Mouse (Mus musculus) MEL (cell line): ENCODE measurements at regions not wholly inside any gene's neighbourhood (a gene's known extent, or its start where the extent isn't known, plus 50 kb on each side); places are given as distances from the start of the nearest gene placed in this dataset.

Source experiments
- CHD2 ChIP-seq: IDR thresholded peaks from 2 replicates; pipeline ENCODE4 v1.6.1; 2011; ENCODE audit warnings: low read length, improper control_type of control experiment
- CTCF ChIP-seq, 3 experiments: IDR thresholded peaks in 2 of 3; conservative IDR thresholded peaks in 1 of 3; 2 replicates each; pipeline ENCODE4 v1.5.1; 2011 to 2012; ENCODE audit warnings: low read length in 3 of 3, low read depth in 2 of 3, mild to moderate bottlenecking in 2 of 3, improper control_type of control experiment in 1 of 3, inconsistent platforms in 1 of 3, mixed read lengths in 1 of 3, moderate library complexity in 1 of 3; ENCODE audit not compliant: control insufficient read depth in 1 of 3, insufficient read depth in 1 of 3, poor library complexity in 1 of 3, severe bottlenecking in 1 of 3
- POLR2AphosphoS5 ChIP-seq: IDR thresholded peaks from 2 replicates; pipeline ENCODE4 v1.6.1; 2012; ENCODE audit warnings: low read depth, borderline replicate concordance, mild to moderate bottlenecking, inconsistent platforms, low read length, moderate library complexity, mixed read lengths
- TCF12 ChIP-seq: IDR thresholded peaks from 2 replicates; pipeline ENCODE4 v1.6.1; 2014; ENCODE audit warnings: low read depth, mild to moderate bottlenecking, inconsistent platforms, low read length, improper control_type of control experiment, moderate library complexity
- ZNF384 ChIP-seq: IDR thresholded peaks from 2 replicates; pipeline ENCODE4 v1.6.1; 2012; ENCODE audit warnings: low read depth, mild to moderate bottlenecking, inconsistent platforms, low read length, improper control_type of control experiment

DNA sequence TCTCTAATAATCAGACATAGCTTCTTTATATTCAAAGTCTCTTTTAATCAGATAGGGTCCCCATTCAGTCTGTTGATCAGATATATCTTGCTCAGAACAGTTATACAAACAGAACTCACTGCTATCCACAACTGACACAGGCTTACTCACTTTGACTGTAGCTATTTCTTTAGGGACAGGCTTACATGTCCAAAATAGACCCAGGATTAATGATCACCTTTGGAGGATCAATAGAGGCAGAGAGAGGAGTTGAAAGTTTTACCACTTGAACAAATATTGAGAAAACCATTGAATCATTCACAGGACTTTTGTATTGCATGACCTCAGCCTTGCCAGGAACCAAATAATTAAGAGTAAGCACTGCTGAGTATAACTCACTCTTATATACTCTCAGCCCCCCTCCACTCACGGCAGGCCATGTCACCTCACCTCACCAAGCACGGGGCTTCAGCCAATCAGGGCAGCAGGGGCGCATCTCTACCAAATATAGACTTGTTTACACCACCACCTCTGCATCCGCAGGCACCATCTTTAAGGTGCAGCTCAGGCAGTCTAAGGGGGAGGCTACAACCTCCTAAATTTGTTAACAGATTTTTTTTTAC lies 501.8 kb upstream of the Cdh18 start:
- TF ChIP-seq CTCF (IDR thresholded peaks at IDR 0.05 in 2 of 3, conservative IDR thresholded peaks at IDR 0.05 in 1 of 3; ENCODE audit: control insufficient read depth in 1 of 3, insufficient read depth in 1 of 3, low read depth in 2 of 3, low read length in 3 of 3, poor library complexity in 1 of 3, severe bottlenecking in 1 of 3), result no peak
- TF ChIP-seq CHD2, result no peak
- TF ChIP-seq POLR2AphosphoS5, result no peak
- TF ChIP-seq TCF12, result no peak
- no peak for TF ChIP-seq ZNF384
